Mouse (Mus musculus): ENCODE results near the gene Tmed1. TPM values are rescaled to one million over a fixed set of nuclear protein-coding genes. Genes with fewer than 3 reads are reported as not detected.
"Not testable (repeated sequence)": the region's sequence is repeated elsewhere in the genome, so short reads cannot be mapped to it uniquely, and the experiment has no call there.

The Tmed1 gene
- 10 to 100 TPM; 18.6 to 19.1 TPM for total RNA-seq (2021)

- intact Hi-C loops (cut with DNase I) = no loop called here
- peak; percentile 95 for DNase-seq
These were observed at the start of gene Tmed1 for GRCm38 (mm10) chr9:21509772-21510688. Gene Tmed1, minus strand, starts transcription at chr9:21510252.

- no peak for DNase-seq
- intact Hi-C loops (cut with DNase I) = no loop called here
These were observed 49.1 kb upstream of the Tmed1 start for GRCm38 (mm10) chr9:21559151-21559550.

- no peak for DNase-seq
- intact Hi-C loops (cut with DNase I) = no loop called here
These were observed 48.3 kb upstream of the Tmed1 start for GRCm38 (mm10) chr9:21558366-21558765.

DNA sequence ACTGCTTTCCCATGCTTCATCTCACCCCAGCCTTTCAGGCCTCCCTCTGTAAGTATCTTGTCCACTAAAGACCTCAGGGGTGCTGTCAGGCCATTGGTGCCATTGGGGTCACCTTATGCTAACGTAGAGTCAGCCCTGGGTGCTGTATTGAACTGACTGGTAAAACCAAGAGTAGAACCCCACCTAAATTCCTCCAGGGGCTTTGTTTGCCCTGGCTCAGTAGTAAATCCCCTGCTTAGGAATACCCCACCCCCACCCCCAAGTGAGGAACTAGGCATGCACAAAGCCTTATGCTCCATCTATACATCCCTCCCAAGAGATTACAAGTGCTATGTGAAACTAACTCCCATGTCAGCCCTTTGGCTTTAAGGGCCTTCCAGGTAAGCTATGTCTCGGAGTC is 47.5 kb upstream of the Tmed1 start:
- intact Hi-C loops (cut with DNase I) = no loop called here
- DNase-seq = no peak

DNA sequence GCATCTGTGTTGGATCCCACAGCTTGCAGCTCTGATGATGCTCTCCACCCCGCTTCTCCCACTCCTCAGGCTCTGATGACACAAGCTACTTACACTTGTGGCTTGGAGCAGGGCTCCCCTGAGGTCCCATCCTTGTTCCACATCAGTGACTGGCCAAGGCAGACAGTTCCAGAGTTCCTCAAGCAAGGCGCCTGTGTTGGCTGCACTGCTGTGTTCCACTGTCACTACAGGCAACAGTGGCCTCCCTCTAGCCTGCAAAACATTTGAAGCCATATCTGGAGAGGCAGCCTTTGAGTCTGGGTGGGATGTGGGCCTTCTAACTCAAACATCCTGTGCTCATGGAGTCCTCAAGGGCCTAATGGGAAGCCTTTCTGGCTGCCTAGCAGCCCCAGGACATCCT is 46.9 kb upstream of the Tmed1 start:
- intact Hi-C loops (cut with DNase I) = no loop called here
- DNase-seq = no peak

GRCm38 (mm10) chr9:21555198-21555742 is 45.2 kb upstream of the Tmed1 start:
- intact Hi-C loops (cut with DNase I) = no loop called here
- DNase-seq = no peak

DNA sequence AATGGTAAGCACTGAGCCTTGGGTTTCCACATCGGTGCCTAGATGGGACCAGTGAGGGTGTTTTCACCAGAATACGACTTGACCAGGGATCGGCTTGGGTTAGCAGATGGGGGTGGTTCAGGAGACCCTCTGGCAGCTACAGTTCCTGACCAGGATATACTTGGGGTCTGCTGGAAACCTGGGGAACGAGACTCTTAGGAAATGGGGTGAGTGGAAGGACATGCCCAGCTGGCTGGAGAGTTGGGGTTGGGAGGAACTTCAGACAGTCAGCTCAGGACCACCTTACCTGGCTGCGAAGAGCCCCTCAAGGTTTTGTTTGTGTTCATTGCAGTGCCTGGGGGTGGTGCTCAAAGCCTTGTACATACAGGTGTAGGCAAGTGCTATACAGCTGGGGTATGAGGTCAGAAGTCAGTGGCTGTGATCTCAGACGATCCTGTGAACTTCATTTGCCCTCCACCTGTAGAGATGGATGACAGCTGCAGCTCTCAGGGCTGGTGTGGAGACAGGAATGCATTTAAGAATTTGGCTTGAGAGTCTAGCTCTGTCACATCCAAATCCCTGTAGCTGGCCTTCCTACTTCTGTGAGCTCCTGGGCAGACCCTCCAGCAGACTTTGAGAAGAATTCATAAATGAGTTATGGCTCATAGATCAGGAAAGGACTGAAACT is 43.7 kb upstream of the Tmed1 start:
- DNase-seq = no peak

DNA sequence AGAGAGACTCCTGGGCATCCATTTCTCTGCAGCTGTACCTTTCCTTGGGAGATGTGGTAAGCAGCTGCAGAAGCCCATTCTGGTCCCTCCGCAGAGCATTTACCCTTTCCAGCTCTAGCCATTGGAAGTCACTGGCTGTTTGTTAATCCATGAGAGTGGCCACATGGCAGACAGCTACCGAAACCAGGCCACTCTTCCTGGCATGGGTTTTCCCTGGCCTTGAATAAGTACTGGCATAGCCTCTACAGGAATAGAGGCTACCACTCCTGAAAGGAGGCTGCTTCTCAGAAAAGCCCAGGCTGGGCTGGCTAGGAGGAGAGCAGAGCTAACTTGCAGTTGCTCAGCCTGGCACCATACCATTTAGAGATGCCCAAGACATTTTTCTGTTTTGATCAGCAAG is 41.0 kb upstream of the Tmed1 start:
- intact Hi-C loops (cut with DNase I) = no loop called here

More for the DNA sequence above, 43.7 kb upstream of the Tmed1 start:
- intact Hi-C loops (cut with DNase I) = no loop called here

DNA sequence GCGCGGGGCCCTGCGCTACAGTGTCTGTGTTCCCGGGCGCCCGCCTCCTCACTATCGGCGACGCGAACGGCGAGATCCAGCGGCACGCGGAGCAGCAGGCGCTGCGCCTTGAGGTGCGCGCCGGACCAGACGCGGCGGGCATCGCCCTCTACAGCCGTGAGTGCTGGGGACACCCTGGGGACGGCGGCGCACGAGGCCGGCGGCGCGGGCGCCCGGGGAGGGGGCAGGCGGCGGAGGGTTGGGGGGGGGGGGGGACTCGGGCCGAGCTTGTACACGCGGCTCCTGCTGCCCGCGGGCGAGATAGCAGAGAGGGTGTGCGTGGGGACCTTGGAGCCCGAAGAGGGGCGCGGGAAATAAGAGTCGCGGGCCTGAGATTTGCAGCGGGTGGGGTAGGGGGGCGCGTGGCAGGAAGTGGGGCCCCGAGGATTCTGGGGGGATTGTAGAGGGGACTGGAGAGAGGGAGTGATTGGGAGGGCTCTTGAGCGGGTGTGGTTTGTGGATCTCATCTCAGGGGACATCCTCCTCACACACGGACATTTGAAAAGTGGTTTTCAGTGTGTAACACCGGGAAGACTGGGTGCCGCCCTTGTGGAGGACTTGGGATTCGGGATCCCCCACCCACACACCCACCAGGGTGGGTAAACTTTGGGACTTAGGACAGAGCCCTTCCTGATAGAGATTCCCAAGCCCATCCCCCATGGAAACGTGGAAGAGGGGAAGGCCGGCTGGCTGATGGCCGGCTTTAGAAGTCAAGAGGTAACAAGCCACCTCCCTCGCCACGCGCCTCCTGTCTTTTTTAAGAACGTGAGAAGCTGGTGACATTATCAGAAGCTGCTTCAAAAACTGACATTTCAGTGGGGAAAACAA is 37.3 kb upstream of the Tmed1 start:
- intact Hi-C loops (cut with DNase I) = no loop called here
- DNase-seq = peak; percentile 40

More for the DNA sequence above, 41.0 kb upstream of the Tmed1 start:
- DNase-seq = no peak

DNA sequence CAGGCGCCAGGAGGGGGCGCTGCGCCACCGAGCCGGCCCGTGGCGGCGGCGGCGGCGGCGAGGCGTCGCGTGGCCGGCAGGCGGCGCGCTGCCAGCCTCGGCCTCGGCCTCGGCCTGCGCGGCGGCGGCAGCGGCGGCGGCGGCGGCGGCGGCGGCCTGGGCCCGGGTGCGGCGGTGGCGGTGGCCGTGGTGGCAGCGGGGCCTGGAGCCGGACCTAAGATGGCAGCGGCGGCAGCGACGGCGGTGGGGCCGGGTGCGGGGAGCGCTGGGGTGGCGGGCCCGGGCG is 36.7 kb upstream of the Tmed1 start, which contains the start of gene Carm1:
Gene Carm1 (plus strand): TSS at position 106 of the 286 bp plus-strand sequence.
- intact Hi-C loops (cut with DNase I) = no loop called here

DNA sequence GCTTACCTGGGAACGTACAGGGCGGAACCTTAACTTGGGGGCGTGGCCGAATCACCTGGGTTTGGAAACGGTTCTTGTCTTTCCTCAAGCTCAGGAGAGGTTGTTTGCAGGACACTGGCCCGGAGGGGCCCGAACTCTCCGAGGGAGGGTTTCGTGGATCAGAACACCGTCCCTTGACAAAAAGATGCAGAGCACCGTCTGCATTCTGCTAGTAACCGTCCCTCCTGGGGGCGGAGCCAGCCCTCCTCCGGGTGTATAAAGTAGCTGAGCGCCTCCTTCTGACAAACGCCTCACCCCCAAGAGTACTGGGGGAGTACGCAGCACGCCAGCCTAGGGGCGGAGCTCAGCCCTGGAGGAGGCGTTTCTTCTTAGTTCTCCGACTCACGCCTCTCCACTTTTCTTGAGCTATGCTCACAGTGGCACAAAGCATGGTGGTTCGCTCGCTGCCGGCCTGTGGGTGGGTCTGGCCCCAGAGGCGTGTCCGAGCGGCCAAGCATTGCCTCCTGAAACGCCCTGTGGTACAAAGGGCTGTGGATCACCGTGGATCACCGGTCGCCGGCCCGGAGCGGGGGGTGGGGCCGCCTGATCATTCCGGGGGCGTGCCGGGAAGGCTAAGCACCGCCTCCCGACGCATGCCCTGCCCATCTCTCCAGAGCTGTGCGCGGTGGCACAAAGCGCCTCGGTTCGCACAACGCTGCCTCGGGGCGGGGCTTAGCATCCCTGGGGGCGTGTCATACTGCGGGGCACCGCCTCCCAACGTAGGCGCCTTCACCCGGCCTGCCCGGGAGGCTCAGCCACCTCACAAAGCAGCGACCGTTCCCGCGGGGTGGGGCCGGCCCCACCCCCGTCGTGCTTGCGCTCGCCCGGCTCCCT is 36.1 kb upstream of the Tmed1 start:
- intact Hi-C loops (cut with DNase I) = no loop called here
- peak; percentile 100 for DNase-seq

More for the DNA sequence above, 36.7 kb upstream of the Tmed1 start, which contains the start of gene Carm1:
- DNase-seq = no peak

DNA sequence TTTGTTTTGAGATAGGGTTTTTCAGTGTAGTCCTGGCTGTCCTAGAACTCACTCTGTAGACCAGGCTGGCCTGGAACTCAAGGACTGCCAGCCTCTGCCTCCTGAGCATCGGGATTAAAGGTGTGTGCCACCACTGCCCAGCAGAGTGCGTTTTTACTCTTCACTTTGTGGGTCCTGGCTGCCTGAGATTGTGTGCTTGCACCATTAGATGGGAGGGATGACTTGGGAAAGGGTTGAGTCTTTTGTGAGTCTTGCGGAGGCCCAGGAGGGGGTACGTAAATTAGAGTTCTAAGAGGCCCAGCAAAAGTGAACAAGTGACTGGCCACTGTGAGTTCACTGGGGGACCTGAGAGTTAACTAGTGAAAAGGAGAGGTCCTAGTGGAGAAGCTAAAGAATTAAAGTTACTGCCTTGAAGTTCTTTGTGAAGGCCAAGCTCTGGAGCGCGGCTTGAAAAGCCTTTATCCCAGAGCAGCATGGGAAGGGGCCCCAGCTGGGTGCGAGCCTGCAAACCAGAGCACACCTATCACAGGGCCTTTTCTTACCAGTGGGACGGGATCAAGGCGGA is 35.4 kb upstream of the Tmed1 start:
- peak; percentile 6 for DNase-seq
- intact Hi-C loops (cut with DNase I) = no loop called here

GRCm38 (mm10) chr9:21542001-21542400 is 31.9 kb upstream of the Tmed1 start:
- intact Hi-C loops (cut with DNase I); DNase-seq: not testable (repeated sequence)

DNA sequence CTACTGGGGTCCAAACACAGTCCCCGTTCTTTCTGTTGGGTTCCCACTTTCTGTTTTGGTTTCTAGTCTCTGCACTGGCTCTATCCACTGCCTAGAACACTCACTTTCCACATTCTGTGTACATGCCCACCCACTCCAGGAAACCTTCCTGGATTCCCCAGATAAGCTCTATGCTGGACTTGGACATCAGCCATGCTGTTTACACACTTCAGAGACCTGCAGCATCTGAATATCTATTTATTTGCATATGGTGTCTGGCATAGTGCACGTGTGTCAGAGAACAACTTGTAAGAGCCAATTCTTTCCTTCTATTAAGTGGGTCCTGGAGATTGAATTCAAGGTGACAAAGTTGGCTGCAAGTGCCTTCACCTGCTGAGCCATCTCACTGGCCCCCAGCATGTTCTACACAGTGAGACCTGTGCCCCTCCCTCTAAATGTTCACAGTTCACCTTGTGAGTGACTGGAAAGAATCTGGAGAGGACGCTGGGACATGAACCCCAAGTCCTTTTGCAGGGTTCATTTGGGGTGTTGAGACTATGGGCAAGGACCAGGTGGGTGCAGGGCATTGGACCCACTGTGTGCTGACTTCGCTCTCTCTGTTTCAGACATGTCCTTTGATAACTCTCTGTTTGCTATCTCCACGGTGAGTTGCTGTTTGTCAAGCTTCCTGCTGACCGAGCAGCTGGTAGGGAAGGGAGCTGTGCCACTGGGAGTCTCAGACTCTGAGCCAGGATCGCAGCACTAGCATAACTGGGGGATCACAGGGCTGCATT is 30.1 kb upstream of the Tmed1 start:
- no peak for DNase-seq
- intact Hi-C loops (cut with DNase I) = no loop called here

DNA sequence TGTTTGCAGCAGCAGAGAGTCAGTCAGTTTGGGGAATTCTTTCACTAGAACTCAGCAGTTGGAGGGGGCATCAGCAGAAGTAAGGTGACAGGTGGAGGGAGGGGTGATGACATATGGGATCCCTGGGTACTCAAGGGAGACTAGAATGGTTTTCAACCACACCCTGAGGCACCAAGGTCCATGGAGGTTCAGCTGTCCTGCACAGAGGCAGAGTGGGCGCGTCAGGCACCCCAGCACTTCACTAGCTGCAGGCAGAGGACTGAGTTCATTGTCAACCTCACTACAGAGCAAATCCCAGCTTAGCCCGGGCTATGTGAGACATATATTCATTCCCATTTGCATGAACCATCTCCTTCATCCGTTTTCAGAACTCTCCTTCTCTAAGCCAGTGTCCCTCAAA is 27.0 kb upstream of the Tmed1 start:
- DNase-seq = no peak
- intact Hi-C loops (cut with DNase I) = no loop called here

GRCm38 (mm10) chr9:21536501-21536900 is 26.4 kb upstream of the Tmed1 start:
- intact Hi-C loops (cut with DNase I) = no loop called here
- DNase-seq = no peak

DNA sequence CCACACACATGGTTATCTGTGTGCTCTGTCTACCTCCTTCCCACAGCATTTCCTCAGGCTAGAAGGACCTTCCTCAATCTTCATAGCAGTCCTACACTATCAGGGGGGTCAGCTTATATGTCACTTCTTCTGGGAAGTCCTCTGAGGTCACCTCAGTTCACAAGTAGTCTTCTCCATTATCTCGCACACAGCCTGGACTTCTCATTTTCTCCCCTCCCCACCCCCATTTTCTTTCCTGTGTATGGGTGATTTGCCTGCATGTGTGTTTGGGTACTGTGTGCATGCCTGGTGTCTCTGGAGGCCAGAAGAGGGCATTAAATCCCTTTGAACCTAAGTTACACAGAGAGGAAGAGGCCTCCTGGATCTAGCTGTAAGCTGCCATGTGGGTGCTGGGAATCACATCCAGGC is 17.9 kb upstream of the Tmed1 start:
- intact Hi-C loops (cut with DNase I) = no loop called here
- DNase-seq = no peak

GRCm38 (mm10) chr9:21527100-21527801 is 17.2 kb upstream of the Tmed1 start:
- DNase-seq = no peak

More at GRCm38 (mm10) chr9:21527100-21527801, 17.2 kb upstream of the Tmed1 start:
- intact Hi-C loops (cut with DNase I) = no loop called here
